Mouse (Mus musculus) G1E (cell line): Measurements from ENCODE around the gene Cyp2s1. TPM values are rescaled to one million over a fixed set of nuclear protein-coding genes. Genes with fewer than 3 reads are reported as not detected.
"Not testable (repeated sequence)": the region's sequence is repeated elsewhere in the genome, so short reads cannot be mapped to it uniquely, and the experiment has no call there.

Experiments
- ATAC-seq: 2 replicates; pipeline ENCODE4 v1.8.0; 2016; ENCODE audit warnings: mild to moderate bottlenecking; ENCODE audit not compliant: insufficient number of reproducible peaks, poor library complexity, low FRiP score, severe bottlenecking; ENCODE audit errors: extremely low read depth
- DNase-seq: peaks from one replicate; pipeline ENCODE4 v3.0.0; 2012; ENCODE audit warnings: low spot score
- H3K27me3 ChIP-seq: 2 replicates; pipeline ENCODE4 v1.6.1; 2012; ENCODE audit warnings: mild to moderate bottlenecking, low read length, inconsistent platforms; ENCODE audit not compliant: insufficient read depth
- H3K36me3 ChIP-seq: replicated peaks from 2 replicates; pipeline ENCODE3; 2012; ENCODE audit warnings: mild to moderate bottlenecking, inconsistent platforms
- H3K4me1 ChIP-seq: 2 replicates; pipeline ENCODE4 v1.6.1; 2012; ENCODE audit warnings: low read depth, low read length, inconsistent platforms, mixed read lengths; ENCODE audit not compliant: insufficient read depth
- H3K4me3 ChIP-seq: 2 replicates; pipeline ENCODE4 v1.5.1; 2012; ENCODE audit warnings: low read depth, mild to moderate bottlenecking, inconsistent platforms, low read length, moderate library complexity, mixed read lengths
- H3K9me3 ChIP-seq: replicated peaks from 2 replicates; pipeline ENCODE4 v1.6.1; 2012; ENCODE audit warnings: inconsistent platforms
- CTCF ChIP-seq: IDR thresholded peaks from 2 replicates; pipeline ENCODE4 v1.5.1; 2012; ENCODE audit warnings: low read depth, low read length, inconsistent platforms, mixed read lengths
- GATA1 ChIP-seq: IDR thresholded peaks from 2 replicates; pipeline ENCODE4 v1.6.1; 2012; ENCODE audit warnings: borderline replicate concordance, low read length, inconsistent platforms, mixed read lengths
- GATA2 ChIP-seq: IDR thresholded peaks from 2 replicates; pipeline ENCODE4 v1.6.1; 2012; ENCODE audit warnings: low read depth, low read length, inconsistent platforms, borderline replicate concordance
- POLR2AphosphoS5 ChIP-seq: IDR thresholded peaks from 2 replicates; pipeline ENCODE4 v1.6.1; 2012; ENCODE audit warnings: low read depth, low read length, inconsistent platforms; ENCODE audit not compliant: insufficient replicate concordance
- TAL1 ChIP-seq: conservative IDR thresholded peaks from 2 replicates; pipeline ENCODE4 v1.6.1; 2012; ENCODE audit warnings: low read depth, low read length, inconsistent platforms, mixed read lengths
- polyA plus RNA-seq: library from polyadenylated mRNA; stranded (reverse); fragments of >175 nt; gene quantifications from 2 replicates; pipeline ENCODE4 v1.2.3, GENCODE M21; 2012
- total RNA-seq, 2 experiments: library from RNA; stranded (forward) in 1 of 2; stranded (reverse) in 1 of 2; fragments of 200-1000 nt in 1 of 2; fragments of >200 nt in 1 of 2; fragmentation: Nextera tagmentation in 1 of 2; gene quantifications; 2 replicates each; pipeline ENCODE4 v1.2.3; 2014 to 2017

The Cyp2s1 gene
- total and polyA plus RNA-seq, 3 experiments = 0.11 TPM; not detected in 2

- Histone ChIP-seq H3K27me3 (peaks cover 29% of the 10 kb centered on the region), H3K36me3 (no peaks in the 10 kb centered on the region), H3K4me1 (no peaks in the 10 kb centered on the region), H3K4me3 (no peak overlapping the region), H3K9me3 (peaks cover 4% of the 10 kb centered on the region; the same call in 1 of the 2 replicates)
- no peak for TF ChIP-seq GATA1
- no peak for TF ChIP-seq TAL1
- TF ChIP-seq POLR2AphosphoS5 = no peak
- TF ChIP-seq CTCF = no peak
- TF ChIP-seq GATA2 = no peak
- ATAC-seq (no peak), DNase-seq (no peak)
These were observed 23.0 kb downstream of the Cyp2s1 start for GRCm38 (mm10) chr7:25793679-25794078.

DNA sequence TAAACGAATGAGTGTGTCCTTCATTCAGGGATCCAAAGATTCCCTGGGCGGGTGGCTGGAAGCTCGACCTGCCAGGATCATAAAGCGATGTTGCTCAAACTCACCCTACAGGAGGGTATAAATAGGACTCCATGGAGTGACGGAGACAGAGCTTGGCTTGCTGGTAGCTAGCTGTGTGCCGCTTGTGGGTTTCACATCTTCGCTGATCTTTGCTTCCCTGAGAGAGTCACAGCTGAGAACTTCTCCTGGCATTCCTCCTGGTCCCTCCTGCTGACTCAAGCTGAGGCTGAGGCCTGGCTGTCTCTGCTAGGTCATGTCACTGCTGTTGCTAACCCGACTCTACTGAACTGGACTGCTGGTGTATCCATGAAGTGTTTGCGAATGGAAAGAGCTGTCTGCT, 23.7 kb downstream of the Cyp2s1 start:
- DNase-seq, H3K4me1 ChIP-seq, ATAC-seq, H3K36me3 ChIP-seq, H3K4me3 ChIP-seq, H3K9me3 ChIP-seq: not testable (repeated sequence)
- H3K27me3 ChIP-seq = peaks cover 35% of the 10 kb centered on the region

- no peaks in the 10 kb centered on the region for H3K4me1 ChIP-seq
- ATAC-seq = no peak
These were observed 26.1 kb downstream of the Cyp2s1 start for GRCm38 (mm10) chr7:25790615-25791014.

DNA sequence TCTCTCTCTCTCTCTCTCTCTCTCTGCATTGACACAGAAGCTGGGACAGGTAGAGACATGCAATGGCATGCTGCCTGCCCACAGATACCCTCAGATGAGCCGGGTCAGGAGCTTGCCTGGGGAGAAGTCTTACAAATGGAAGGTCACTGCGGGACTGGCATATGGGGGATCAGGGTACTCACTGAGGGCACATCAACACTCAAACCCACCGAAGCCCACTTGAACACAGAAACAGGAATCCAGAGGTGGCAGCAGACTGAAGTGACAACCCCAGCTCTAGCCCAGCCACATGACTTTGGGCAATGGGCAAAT, 27.6 kb downstream of the Cyp2s1 start:
- Histone ChIP-seq H3K9me3 (no peaks in the 10 kb centered on the region), H3K27me3 (peaks cover 50% of the 10 kb centered on the region), H3K4me1 (no peaks in the 10 kb centered on the region), H3K4me3 (no peak overlapping the region), H3K36me3 (no peaks in the 10 kb centered on the region)
- TF ChIP-seq POLR2AphosphoS5 (no peak), GATA2 (no peak), TAL1 (no peak), CTCF (no peak), GATA1 (no peak)
- DNase-seq (no peak), ATAC-seq (no peak)

More at GRCm38 (mm10) chr7:25790615-25791014, 26.1 kb downstream of the Cyp2s1 start:
- DNase-seq = no peak
- Histone ChIP-seq H3K4me3 (no peak overlapping the region), H3K9me3 (no peaks in the 10 kb centered on the region), H3K36me3 (no peaks in the 10 kb centered on the region), H3K27me3 (peaks cover 48% of the 10 kb centered on the region)
- TF ChIP-seq TAL1 (no peak), POLR2AphosphoS5 (no peak), GATA2 (no peak), GATA1 (no peak), CTCF (no peak)

GRCm38 (mm10) chr7:25788220-25789128, 28.2 kb downstream of the Cyp2s1 start, which contains the start of gene Axl:
TSS of gene Axl (minus strand) at chr7:25788705.
- ATAC-seq (no peak), DNase-seq (no peak)
- H3K36me3 ChIP-seq = no peaks in the 10 kb centered on the region
- no peaks in the 10 kb centered on the region for H3K9me3 ChIP-seq
- peaks cover 50% of the 10 kb centered on the region for H3K27me3 ChIP-seq
- TF ChIP-seq POLR2AphosphoS5 = no peak
- TF ChIP-seq CTCF = no peak
- TF ChIP-seq TAL1 = no peak
- no peak for TF ChIP-seq GATA1
- TF ChIP-seq GATA2 = no peak
- H3K4me3 ChIP-seq = no peak within 1 kb of the TSS
- no peaks in the 10 kb centered on the region for H3K4me1 ChIP-seq

GRCm38 (mm10) chr7:25787456-25788219, 29.1 kb downstream of the Cyp2s1 start:
- H3K4me3 ChIP-seq = no peak overlapping the region
- TF ChIP-seq TAL1 (no peak), POLR2AphosphoS5 (no peak), GATA2 (no peak)
- no peaks in the 10 kb centered on the region for H3K36me3 ChIP-seq
- ATAC-seq (no peak), DNase-seq (no peak)
- no peaks in the 10 kb centered on the region for H3K4me1 ChIP-seq
- H3K9me3 ChIP-seq = no peaks in the 10 kb centered on the region
- H3K27me3 ChIP-seq = peaks cover 49% of the 10 kb centered on the region

GRCm38 (mm10) chr7:25786974-25787373, 29.7 kb downstream of the Cyp2s1 start:
- no peak for TF ChIP-seq GATA2
- TF ChIP-seq TAL1 = no peak
- TF ChIP-seq POLR2AphosphoS5 = no peak
- TF ChIP-seq GATA1 = no peak
- no peak for TF ChIP-seq CTCF
- H3K4me3 ChIP-seq = no peak overlapping the region

More at GRCm38 (mm10) chr7:25786974-25787373, 29.7 kb downstream of the Cyp2s1 start:
- no peaks in the 10 kb centered on the region for H3K4me1 ChIP-seq
- no peak for DNase-seq
- H3K27me3 ChIP-seq = peaks cover 47% of the 10 kb centered on the region
- ATAC-seq = no peak
- H3K36me3 ChIP-seq = no peaks in the 10 kb centered on the region
- no peaks in the 10 kb centered on the region for H3K9me3 ChIP-seq
